Mouse (Mus musculus) forebrain, embryonic 15.5 days (tissue): Measurements from ENCODE around the gene Zbtb24. TPM values are rescaled to one million over a fixed set of nuclear protein-coding genes. Genes with fewer than 3 reads are reported as not detected.

Source experiments
- ATAC-seq: fragments of 200-750 bp; cut with Nextera tagmentation; replicated peaks from 2 replicates; pipeline ENCODE4 v1.8.0; 2017; ENCODE audit warnings: mild to moderate bottlenecking, moderate TSS enrichment, moderate library complexity
- H3K27ac ChIP-seq: fragments of 300-500 bp; sonication (generic); replicated peaks from 2 replicates; pipeline ENCODE4 v1.5.1; 2015; ENCODE audit warnings: mild to moderate bottlenecking, inconsistent platforms
- H3K27me3 ChIP-seq: fragments of 300-500 bp; sonication (generic); 2 replicates; pipeline ENCODE4 v1.6.1; 2015; ENCODE audit warnings: inconsistent platforms
- H3K36me3 ChIP-seq: fragments of 300-500 bp; sonication (generic); 2 replicates; pipeline ENCODE4 v1.6.1; 2015; ENCODE audit warnings: mild to moderate bottlenecking, inconsistent platforms
- H3K4me1 ChIP-seq: fragments of 300-500 bp; sonication (generic); 2 replicates; pipeline ENCODE4 v1.6.1; 2015; ENCODE audit warnings: inconsistent platforms
- H3K4me2 ChIP-seq: fragments of 300-500 bp; sonication (generic); replicated peaks from 2 replicates; pipeline ENCODE4 v1.6.1; 2015; ENCODE audit warnings: mild to moderate bottlenecking, inconsistent platforms
- H3K4me3 ChIP-seq: fragments of 300-500 bp; sonication (generic); 2 replicates; pipeline ENCODE4 v1.5.1; 2015; ENCODE audit warnings: mild to moderate bottlenecking, inconsistent platforms
- H3K9ac ChIP-seq: fragments of 300-500 bp; sonication (generic); replicated peaks from 2 replicates; pipeline ENCODE4 v1.6.1; 2015; ENCODE audit warnings: mild to moderate bottlenecking, inconsistent platforms
- H3K9me3 ChIP-seq: fragments of 300-500 bp; sonication (generic); 2 replicates; pipeline ENCODE4 v1.6.1; 2016; ENCODE audit warnings: inconsistent platforms
- WGBS: fragments of 180-500 bp; shearing (Covaris S2); methylation state at CpG from one replicate; pipeline ENCODE4 v1.1.7; 2015; ENCODE audit warnings: mixed read lengths; 5-methylcytosine and 5-hydroxymethylcytosine counted together
- polyA plus RNA-seq: library from polyadenylated mRNA; unstranded; fragments of >200 nt; fragmentation: Nextera tagmentation; extraction: Ambion mirVana; gene quantifications from 2 replicates; pipeline ENCODE4 v1.2.1, GENCODE M21; 2015

Zbtb24 gene
- polyA plus RNA-seq, 1 experiment from 2014 or later, result 22.0 TPM

- Histone ChIP-seq H3K9me3 (no peaks in the 10 kb centered on the region), H3K4me3 (no peak overlapping the region), H3K27ac (no peak overlapping the region), H3K9ac (no peak overlapping the region), H3K27me3 (no peaks in the 10 kb centered on the region), H3K4me2 (no peak overlapping the region), H3K4me1 (peaks cover 16% of the 10 kb centered on the region), H3K36me3 (peaks cover 4% of the 10 kb centered on the region; the same call in 1 of the 2 replicates)
- no peak for ATAC-seq
Measured at GRCm38 (mm10) chr10:41472534-41472933, 22.4 kb downstream of the Zbtb24 start.

DNA sequence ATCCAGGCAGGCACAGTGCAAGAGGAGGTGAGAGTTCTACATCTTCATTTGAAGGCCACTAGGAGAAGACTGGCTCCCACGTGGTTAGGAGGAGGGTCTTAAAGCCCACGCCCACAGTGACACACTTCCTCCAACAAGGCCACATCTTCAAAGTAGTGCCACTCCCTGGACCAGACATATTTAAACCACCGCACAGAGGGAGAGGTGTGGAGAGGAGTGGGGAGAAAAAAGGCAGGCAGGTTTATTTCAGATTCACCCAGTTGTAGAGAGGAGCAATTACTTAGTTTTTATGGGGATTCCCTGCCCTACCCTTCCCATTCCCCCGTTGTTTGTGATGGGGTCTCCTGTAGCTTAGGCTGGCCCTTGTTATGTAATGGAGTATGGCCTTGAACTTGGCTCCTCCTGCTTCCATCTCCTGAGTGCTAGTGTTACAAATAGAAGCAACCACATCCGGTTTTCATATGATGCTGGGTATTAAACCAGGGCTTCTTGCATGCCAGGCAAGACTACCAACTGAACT is 22.8 kb downstream of the Zbtb24 start:
- no peaks in the 10 kb centered on the region for H3K27me3 ChIP-seq
- H3K9ac ChIP-seq, result no peak overlapping the region
- WGBS, result 79% methylated on average over 5 of the region's 5 CpGs
- peaks cover 21% of the 10 kb centered on the region for H3K4me1 ChIP-seq
- no peak overlapping the region for H3K4me2 ChIP-seq
- H3K9me3 ChIP-seq, result no peaks in the 10 kb centered on the region
- ATAC-seq, result no peak
- H3K27ac ChIP-seq, result no peak overlapping the region
- H3K36me3 ChIP-seq, result peaks cover 2% of the 10 kb centered on the region; the same call in 1 of the 2 replicates
- H3K4me3 ChIP-seq, result no peak overlapping the region

- H3K27me3 ChIP-seq, result no peaks in the 10 kb centered on the region
- 85% methylated on average over 6 of the region's 6 CpGs for WGBS
- H3K4me3 ChIP-seq, result no peak overlapping the region
- H3K4me1 ChIP-seq, result peaks cover 21% of the 10 kb centered on the region
- H3K9me3 ChIP-seq, result no peaks in the 10 kb centered on the region
- ATAC-seq, result no peak
- H3K36me3 ChIP-seq, result no peaks in the 10 kb centered on the region
- no peak overlapping the region for H3K27ac ChIP-seq
- no peak overlapping the region for H3K4me2 ChIP-seq
- H3K9ac ChIP-seq, result no peak overlapping the region
Measured at GRCm38 (mm10) chr10:41473782-41474468, 23.7 kb downstream of the Zbtb24 start.

DNA sequence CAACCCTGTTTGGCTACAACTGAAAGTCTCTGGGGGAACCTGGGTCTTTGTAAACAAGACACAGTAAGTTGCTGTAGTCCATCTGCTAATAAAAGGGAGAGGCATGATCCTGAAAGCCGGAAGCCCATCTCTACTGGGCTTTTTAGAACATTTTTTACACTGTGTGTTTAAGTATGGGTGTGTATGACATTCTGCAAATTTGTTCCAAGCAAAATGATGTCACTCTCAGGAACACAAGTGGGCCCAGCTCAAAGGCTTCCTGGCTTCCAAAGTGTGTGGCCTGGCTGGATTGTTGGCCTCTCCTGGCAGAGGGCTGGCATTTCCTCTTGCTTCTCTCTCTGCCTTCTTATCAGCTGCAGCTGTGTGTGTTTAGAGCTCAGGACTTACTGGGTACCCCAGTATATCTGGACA is 24.8 kb downstream of the Zbtb24 start:
- ATAC-seq, result no peak
- no peak overlapping the region for H3K9ac ChIP-seq
- WGBS, result 82% methylated on average over 1 of the region's 1 CpGs
- H3K9me3 ChIP-seq, result no peaks in the 10 kb centered on the region
- H3K27ac ChIP-seq, result no peak overlapping the region
- no peaks in the 10 kb centered on the region for H3K36me3 ChIP-seq
- H3K4me1 ChIP-seq, result peaks cover 21% of the 10 kb centered on the region
- H3K4me2 ChIP-seq, result no peak overlapping the region
- no peaks in the 10 kb centered on the region for H3K27me3 ChIP-seq
- H3K4me3 ChIP-seq, result no peak overlapping the region

GRCm38 (mm10) chr10:41476171-41477017 is 26.2 kb downstream of the Zbtb24 start, which contains the start of gene Mical1:
Gene Mical1, plus strand, starts transcription at chr10:41476314.
- H3K36me3 ChIP-seq, result no peaks in the 10 kb centered on the region; the same call in 1 of the 2 replicates
- under 1% methylated on average over 35 of the region's 35 CpGs for WGBS
- H3K4me3 ChIP-seq, result peak within 1 kb of the TSS; percentile 58
- peak within 1 kb of the TSS; percentile 80 for H3K27ac ChIP-seq
- H3K4me2 ChIP-seq, result peak within 1 kb of the TSS; percentile 76
- ATAC-seq, result peak; percentile 78
- H3K9me3 ChIP-seq, result no peaks in the 10 kb centered on the region
- H3K4me1 ChIP-seq, result peaks cover 21% of the 10 kb centered on the region
- H3K27me3 ChIP-seq, result no peaks in the 10 kb centered on the region
- peak within 1 kb of the TSS; percentile 55 for H3K9ac ChIP-seq

DNA sequence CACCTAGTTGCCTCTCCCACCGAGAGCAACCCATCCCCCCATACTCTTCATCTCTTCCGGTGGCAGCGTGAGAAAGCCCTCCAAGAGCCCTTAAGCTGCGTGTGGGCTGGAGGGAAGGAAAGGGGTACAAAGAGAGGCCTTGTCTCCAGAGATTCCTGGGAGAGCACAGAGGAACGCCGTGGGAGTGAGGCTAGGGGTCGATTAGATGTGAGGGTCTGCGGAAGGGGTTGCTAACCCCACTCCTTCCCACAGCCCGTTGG is 26.8 kb downstream of the Zbtb24 start:
- peak; percentile 32 for ATAC-seq
- WGBS, result 0% methylated on average over 9 of the region's 9 CpGs

GRCm38 (mm10) chr10:41477278-41478181 is 27.3 kb downstream of the Zbtb24 start:
- Histone ChIP-seq H3K27me3 (no peaks in the 10 kb centered on the region), H3K27ac (peak overlapping the region; percentile 80), H3K4me2 (peak overlapping the region; percentile 76), H3K9ac (peak overlapping the region; percentile 55), H3K4me1 (peaks cover 21% of the 10 kb centered on the region), H3K4me3 (peak overlapping the region; percentile 58), H3K36me3 (peaks cover 2% of the 10 kb centered on the region; the same call in 1 of the 2 replicates), H3K9me3 (no peaks in the 10 kb centered on the region)
- peak; percentile 70 for ATAC-seq
- WGBS, result 2% methylated on average over 20 of the region's 20 CpGs

More for the DNA sequence above, 26.8 kb downstream of the Zbtb24 start:
- peak overlapping the region; percentile 76 for H3K4me2 ChIP-seq
- H3K9me3 ChIP-seq, result no peaks in the 10 kb centered on the region
- peaks cover 1% of the 10 kb centered on the region; the same call in 1 of the 2 replicates for H3K36me3 ChIP-seq
- H3K4me3 ChIP-seq, result peak overlapping the region; percentile 58
- peaks cover 21% of the 10 kb centered on the region for H3K4me1 ChIP-seq
- H3K9ac ChIP-seq, result peak overlapping the region; percentile 55
- H3K27me3 ChIP-seq, result no peaks in the 10 kb centered on the region
- peak overlapping the region; percentile 80 for H3K27ac ChIP-seq

- WGBS, result 85% methylated on average over 3 of the region's 3 CpGs
- Histone ChIP-seq H3K27me3 (no peaks in the 10 kb centered on the region), H3K36me3 (peaks cover 16% of the 10 kb centered on the region), H3K9ac (no peak overlapping the region), H3K4me3 (no peak overlapping the region), H3K4me2 (no peak overlapping the region), H3K9me3 (no peaks in the 10 kb centered on the region), H3K4me1 (peaks cover 21% of the 10 kb centered on the region), H3K27ac (no peak overlapping the region)
- no peak for ATAC-seq
Measured at GRCm38 (mm10) chr10:41479961-41480360, 29.8 kb downstream of the Zbtb24 start.

- no peak overlapping the region for H3K9ac ChIP-seq
- peaks cover 27% of the 10 kb centered on the region for H3K36me3 ChIP-seq
- no peaks in the 10 kb centered on the region for H3K9me3 ChIP-seq
- 76% methylated on average over 33 of the region's 33 CpGs for WGBS
- H3K4me2 ChIP-seq, result no peak overlapping the region
- no peak overlapping the region for H3K4me3 ChIP-seq
- no peak for ATAC-seq
- H3K27ac ChIP-seq, result no peak overlapping the region
- H3K27me3 ChIP-seq, result no peaks in the 10 kb centered on the region
- peaks cover 16% of the 10 kb centered on the region for H3K4me1 ChIP-seq
Measured at GRCm38 (mm10) chr10:41480938-41481880, 31.0 kb downstream of the Zbtb24 start.

- ATAC-seq, result no peak
- H3K4me1 ChIP-seq, result peaks cover 6% of the 10 kb centered on the region
- WGBS, result 79% methylated on average over 7 of the region's 7 CpGs
- H3K4me3 ChIP-seq, result no peak overlapping the region
- H3K9ac ChIP-seq, result no peak overlapping the region
- no peaks in the 10 kb centered on the region for H3K27me3 ChIP-seq
- no peak overlapping the region for H3K27ac ChIP-seq
- peaks cover 39% of the 10 kb centered on the region for H3K36me3 ChIP-seq
- H3K4me2 ChIP-seq, result no peak overlapping the region
- no peaks in the 10 kb centered on the region for H3K9me3 ChIP-seq
Measured at GRCm38 (mm10) chr10:41482446-41482845, 32.3 kb downstream of the Zbtb24 start.

DNA sequence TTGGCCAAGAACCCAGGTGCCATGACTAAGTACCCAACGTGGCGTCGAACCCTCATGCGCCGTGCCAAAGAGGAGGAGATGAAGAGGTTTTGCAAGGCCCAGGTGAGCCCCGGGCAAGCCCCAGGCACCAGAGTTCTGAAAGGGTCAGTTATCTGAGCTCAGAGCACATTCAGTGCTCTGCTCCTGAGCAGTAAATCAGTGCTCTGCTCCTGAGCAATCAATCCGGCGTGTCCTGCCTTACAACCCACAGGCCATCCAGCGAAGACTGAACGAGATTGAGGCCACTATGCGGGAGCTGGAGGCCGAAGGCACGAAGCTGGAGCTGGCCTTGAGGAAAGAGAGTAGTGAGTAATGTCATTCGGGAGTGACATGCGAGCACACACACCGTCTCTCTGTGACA is 35.6 kb downstream of the Zbtb24 start:
- 96% methylated on average over 16 of the region's 16 CpGs for WGBS
- no peak for ATAC-seq
- H3K36me3 ChIP-seq, result peaks cover 39% of the 10 kb centered on the region

More for the DNA sequence above, 35.6 kb downstream of the Zbtb24 start:
- H3K9me3 ChIP-seq, result no peaks in the 10 kb centered on the region
- H3K27ac ChIP-seq, result no peak overlapping the region
- no peak overlapping the region for H3K9ac ChIP-seq
- H3K27me3 ChIP-seq, result no peaks in the 10 kb centered on the region
- H3K4me2 ChIP-seq, result no peak overlapping the region
- peaks cover 21% of the 10 kb centered on the region for H3K4me1 ChIP-seq
- no peak overlapping the region for H3K4me3 ChIP-seq
